Mouse (Mus musculus) E14TG2a.4 (cell line): ENCODE measurements at regions not wholly inside any gene's neighbourhood (a gene's known extent, or its start where the extent isn't known, plus 50 kb on each side); places are given as distances from the start of the nearest gene placed in this dataset.

Source experiments
- CTCF ChIP-seq: conservative IDR thresholded peaks from 2 replicates; pipeline ENCODE4 v1.5.1; 2014; ENCODE audit warnings: low read length
- NANOG ChIP-seq: IDR thresholded peaks from 2 replicates; pipeline ENCODE4 v1.6.1; 2014; ENCODE audit warnings: borderline replicate concordance, low read length, mixed read lengths
- POU5F1 ChIP-seq: IDR thresholded peaks from 2 replicates; pipeline ENCODE4 v1.6.1; 2014; ENCODE audit warnings: low read length, borderline replicate concordance

GRCm38 (mm10) chr15:31768959-31769844, 167.6 kb downstream of the Fam173b start:
- no peak for TF ChIP-seq NANOG
- TF ChIP-seq CTCF: no peak
- no peak for TF ChIP-seq POU5F1
